11 mouse cellular contexts compared by ENCODE assay signal in the genomic region with DNA sequence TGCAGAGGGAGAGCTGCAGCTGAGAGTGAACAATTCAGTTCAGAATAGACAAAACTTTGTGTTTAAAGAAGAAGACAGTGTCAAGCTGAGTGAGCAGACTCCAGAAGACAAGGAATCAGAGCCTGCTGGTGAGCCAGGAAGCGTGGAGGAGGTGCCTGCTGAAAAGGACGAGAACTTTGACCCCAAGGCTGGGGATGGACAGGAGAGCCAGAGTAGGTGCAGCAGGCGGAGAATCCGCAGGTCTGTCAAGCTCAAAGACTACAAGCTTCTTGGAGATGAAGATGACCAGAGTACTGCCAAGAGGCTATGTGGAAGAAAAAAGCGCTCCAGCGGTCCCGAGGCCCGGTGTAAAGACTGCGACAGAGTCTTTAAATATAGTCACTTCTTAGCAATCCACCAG. TPM values are rescaled to one million over a fixed set of nuclear protein-coding genes. Genes with fewer than 3 reads are reported as not detected.
A peak's percentile ranks its signal among the peaks of the same experiment; 100 is the strongest.
DNase-seq lines count a peak whose midpoint lies in the region; ATAC-seq lines count a peak whose summit lies in the region.
"Had no signal": no experiment of that assay in that cellular context is flagged by ENCODE, and none has a peak within 500 bp of the region (broad histone marks: within the 10 kb centered on the region; RNA-seq: fewer than 3 reads in every experiment).

No protein-coding gene starts in this region.

- no peak for ATAC-seq in cerebellum, adult (ENCODE audit: insufficient number of reproducible peaks, low FRiP score, low TSS enrichment)
- no peak for ATAC-seq in midbrain, embryonic 12.5 days (ENCODE audit: low FRiP score, low read depth)
- no peak for ATAC-seq in midbrain, embryonic 11.5 days (ENCODE audit: low FRiP score)

- no peak overlapping the region for H3K9ac ChIP-seq in midbrain, embryonic 12.5 days (replicated peaks)
- H3K9ac ChIP-seq in midbrain, embryonic 11.5 days (ENCODE audit: low read length), result no peak overlapping the region

- H3K9me3 ChIP-seq in midbrain, embryonic 12.5 days, result no peaks in the 10 kb centered on the region
- no peaks in the 10 kb centered on the region for H3K9me3 ChIP-seq in midbrain, embryonic 11.5 days (ENCODE audit: control insufficient read depth, low read length)

- no peaks in the 10 kb centered on the region for H3K27me3 ChIP-seq in midbrain, embryonic 12.5 days
- no peaks in the 10 kb centered on the region for H3K27me3 ChIP-seq in midbrain, embryonic 11.5 days (ENCODE audit: control insufficient read depth, insufficient read depth, low read length)

- no peak overlapping the region for H3K4me3 ChIP-seq in midbrain, embryonic 12.5 days
- no peak overlapping the region for H3K4me3 ChIP-seq in midbrain, embryonic 11.5 days (ENCODE audit: low read depth, low read length)

- H3K36me3 ChIP-seq in midbrain, embryonic 12.5 days, result peaks cover 27% of the 10 kb centered on the region
- H3K36me3 ChIP-seq in midbrain, embryonic 11.5 days (ENCODE audit: control insufficient read depth, insufficient read depth, low read length), result peaks cover 4% of the 10 kb centered on the region; the same call in 1 of the 2 replicates

- WGBS in midbrain, embryonic 12.5 days, result 94% methylated on average over 9 of the region's 9 CpGs
- WGBS in midbrain, embryonic 11.5 days, result 96% methylated on average over 9 of the region's 9 CpGs

- H3K27ac ChIP-seq in midbrain, embryonic 12.5 days (replicated peaks), result no peak overlapping the region
- H3K27ac ChIP-seq in midbrain, embryonic 11.5 days (ENCODE audit: low read depth, low read length), result no peak overlapping the region

- peak overlapping the region; percentile 62; the same call in 1 of the 2 replicates for H3K4me2 ChIP-seq in midbrain, embryonic 12.5 days (replicated peaks)
- no peak overlapping the region for H3K4me2 ChIP-seq in midbrain, embryonic 11.5 days

- peak; percentile 36 for DNase-seq in cerebellum, adult 9-11 months
- DNase-seq in midbrain, embryonic 11.5 days (ENCODE audit: low spot score, missing footprints), result no peak
- DNase-seq in kidney, postnatal 4 days, result peak; percentile 20 to 39
- peak; percentile 81 for DNase-seq in yolk sac, embryonic 10.5 days (ENCODE audit: low spot score)
- no peak for DNase-seq in lung, postnatal 14 days
- no peak for DNase-seq in heart, adult 18-20 months
- DNase-seq: B cell, adult 2 months; layer of hippocampus, postnatal 36 days had no signal

- peaks cover 21% of the 10 kb centered on the region for H3K4me1 ChIP-seq in midbrain, embryonic 12.5 days
- peaks cover 8% of the 10 kb centered on the region; the same call in 1 of the 2 replicates for H3K4me1 ChIP-seq in midbrain, embryonic 11.5 days (ENCODE audit: control insufficient read depth, insufficient read depth, low read length)

RNA-seq across cellular contexts. Expression of a gene that starts 1.5 kb away (rescaled TPM):
- polyA plus RNA-seq in midbrain, embryonic 12.5 days (2016; fragmentation: Nextera tagmentation; extraction: Ambion mirVana), result 20.2 and 23.5 TPM in 2 replicates
- polyA plus RNA-seq in midbrain, embryonic 11.5 days (2014; fragmentation: Nextera tagmentation; extraction: Ambion mirVana), result 19.1 TPM in 2 replicates
- 1 to 10 TPM; 6.5 to 7.7 TPM for total RNA-seq in heart, adult 18-20 months (2021)

RNA-seq across cellular contexts. Expression of a gene that starts 24.5 kb away (rescaled TPM):
- polyA plus RNA-seq in midbrain, embryonic 12.5 days (2016; fragmentation: Nextera tagmentation; extraction: Ambion mirVana), result 43.4 and 45.0 TPM in 2 replicates
- 34.0 and 36.6 TPM in 2 replicates for polyA plus RNA-seq in midbrain, embryonic 11.5 days (2014; fragmentation: Nextera tagmentation; extraction: Ambion mirVana)
- total RNA-seq in heart, adult 18-20 months (2021), result 10 to 100 TPM in 1 of 2 experiments, 1 to 10 TPM in 1; 9.5 to 13.1 TPM

RNA-seq across cellular contexts. Expression of a gene that starts 38.5 kb away (rescaled TPM):
- polyA plus RNA-seq in midbrain, embryonic 12.5 days (2016; fragmentation: Nextera tagmentation; extraction: Ambion mirVana), result 48.2 and 53.1 TPM in 2 replicates
- 50.7 and 60.0 TPM in 2 replicates for polyA plus RNA-seq in midbrain, embryonic 11.5 days (2014; fragmentation: Nextera tagmentation; extraction: Ambion mirVana)
- total RNA-seq in heart, adult 18-20 months (2021), result 10 to 100 TPM; 32.6 to 33.6 TPM

RNA-seq across cellular contexts. Expression of a gene that starts 38.6 kb away (rescaled TPM):
- 0.73 and 1.5 TPM in 2 replicates for polyA plus RNA-seq in midbrain, embryonic 12.5 days (2016; fragmentation: Nextera tagmentation; extraction: Ambion mirVana)
- 0.66 and 0.85 TPM in 2 replicates for polyA plus RNA-seq in midbrain, embryonic 11.5 days (2014; fragmentation: Nextera tagmentation; extraction: Ambion mirVana)
- total RNA-seq in heart, adult 18-20 months (2021), result 1 to 10 TPM in 1 of 2 experiments, under 1 TPM in 1; 0.74 to 1.9 TPM
- polyA plus RNA-seq: liver, embryonic 16.5 days had no signal

Comparison
In these comparisons a context has a peak if more than half of its experiments do, and no peak if none do; other contexts are left out.
1. DNase-seq: peak in cerebellum, adult 9-11 months (single experiment), kidney, postnatal 4 days (2 of 2) and yolk sac, embryonic 10.5 days (single experiment); none in midbrain, embryonic 11.5 days (single experiment), lung, postnatal 14 days (single experiment) and heart, adult 18-20 months (0 of 2).